Mouse (Mus musculus) liver, postnatal 0 days (tissue): ENCODE results near the gene Foxf2. TPM values are rescaled to one million over a fixed set of nuclear protein-coding genes. Genes with fewer than 3 reads are reported as not detected.

Source experiments
- ATAC-seq: fragments of 200-750 bp; cut with Nextera tagmentation; 2 replicates; pipeline ENCODE4 v1.8.0; 2017; ENCODE audit warnings: mild to moderate bottlenecking, moderate library complexity
- DNase-seq: peaks from one replicate; pipeline ENCODE4 v3.0.0-alpha.2; 2016
- H3K27ac ChIP-seq: fragments of 300-500 bp; sonication (generic); 2 replicates; pipeline ENCODE4 v1.5.1; 2014; ENCODE audit warnings: antibody characterized with exemption, moderate library complexity, mild to moderate bottlenecking, low read depth
- H3K27me3 ChIP-seq: fragments of 300-500 bp; sonication (generic); 2 replicates; pipeline ENCODE4 v1.6.1; 2014; ENCODE audit warnings: low read length, control low read depth, mixed read lengths; ENCODE audit not compliant: insufficient read depth
- H3K36me3 ChIP-seq: fragments of 300-500 bp; sonication (generic); replicated peaks from 2 replicates; pipeline ENCODE4 v1.6.1; 2014; ENCODE audit warnings: mild to moderate bottlenecking, control low read depth, low read length, moderate library complexity, mixed read lengths; ENCODE audit not compliant: insufficient read depth
- H3K4me1 ChIP-seq: fragments of 300-500 bp; sonication (generic); 2 replicates; pipeline ENCODE4 v1.6.1; 2014; ENCODE audit warnings: antibody characterized with exemption, mild to moderate bottlenecking, control low read depth; ENCODE audit not compliant: insufficient read depth
- H3K4me2 ChIP-seq: fragments of 300-500 bp; sonication (generic); 2 replicates; pipeline ENCODE4 v1.6.1; 2014; ENCODE audit warnings: low read depth, mild to moderate bottlenecking, low read length, moderate library complexity, mixed read lengths
- H3K4me3 ChIP-seq: fragments of 300-500 bp; sonication (generic); 2 replicates; pipeline ENCODE4 v1.5.1; 2014; ENCODE audit warnings: low read depth, low read length
- H3K9ac ChIP-seq: fragments of 300-500 bp; sonication (generic); replicated peaks from 2 replicates; pipeline ENCODE4 v1.6.1; 2014; ENCODE audit warnings: mild to moderate bottlenecking, moderate library complexity
- H3K9me3 ChIP-seq: fragments of 300-500 bp; sonication (generic); 2 replicates; pipeline ENCODE4 v1.6.1; 2016; ENCODE audit warnings: mild to moderate bottlenecking, control low read depth, low read length, mixed read lengths
- CTCF ChIP-seq: sonication (generic); IDR thresholded peaks from 2 replicates; pipeline ENCODE4 v1.5.1; 2016; ENCODE audit warnings: antibody characterized with exemption, low read depth
- EP300 ChIP-seq: IDR thresholded peaks from 2 replicates; pipeline ENCODE4 v1.6.1; 2016; ENCODE audit warnings: antibody characterized with exemption, low read depth, mild to moderate bottlenecking
- WGBS: fragments of 180-500 bp; shearing (Covaris S2); extraction: QIAGEN DNeasy Blood & Tissue Kit; methylation state at CpG from one replicate; pipeline ENCODE4 v1.1.7; 2014; ENCODE audit not compliant: insufficient replicate concordance; 5-methylcytosine and 5-hydroxymethylcytosine counted together
- microRNA-seq: library from miRNA; unstranded; fragments of <30 nt; microRNA quantifications from one replicate; pipeline ENCODE4, GENCODE M21; 2016
- polyA plus RNA-seq: library from polyadenylated mRNA; unstranded; fragments of >200 nt; fragmentation: Nextera tagmentation; extraction: Ambion mirVana; gene quantifications from 2 replicates; pipeline ENCODE4 v1.2.1, GENCODE M21; 2015

Gene Foxf2
- polyA plus RNA-seq, 1 experiment from 2014 or later = not detected

DNA sequence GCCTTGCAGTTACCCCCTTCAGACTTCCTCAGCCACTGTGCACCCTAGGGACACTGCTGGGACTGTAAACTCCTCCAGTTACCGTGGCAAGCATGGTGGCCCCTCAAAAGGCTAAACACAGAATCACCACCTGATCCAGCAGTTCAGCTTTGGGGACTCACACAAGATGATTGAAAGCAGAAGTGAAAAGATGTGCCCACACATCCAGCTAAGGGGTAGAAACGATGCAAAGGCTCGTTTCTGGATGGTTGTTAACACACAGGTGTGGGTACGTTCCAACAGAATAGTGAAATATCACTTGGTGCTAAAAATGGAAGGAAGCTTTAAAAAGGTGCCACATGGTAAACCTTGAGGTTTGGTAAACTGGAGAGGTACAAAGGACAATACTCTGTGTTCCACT is 32.6 kb downstream of the Foxf2 start:
- no peak overlapping the region for H3K27ac ChIP-seq
- no peaks in the 10 kb centered on the region for H3K4me1 ChIP-seq
- DNase-seq (no peak), ATAC-seq (no peak)
- H3K9me3 ChIP-seq = no peaks in the 10 kb centered on the region
- H3K9ac ChIP-seq = no peak overlapping the region
- no peak overlapping the region for H3K4me3 ChIP-seq
- H3K4me2 ChIP-seq = no peak overlapping the region
- TF ChIP-seq EP300 (no peak), CTCF (no peak)
- 0 out of 2 replicates have a peak, but pooled peaks cover 2% of the 10 kb centered on the region for H3K27me3 ChIP-seq
- no peaks in the 10 kb centered on the region for H3K36me3 ChIP-seq
- 63% methylated on average over 4 of the region's 4 CpGs for WGBS

DNA sequence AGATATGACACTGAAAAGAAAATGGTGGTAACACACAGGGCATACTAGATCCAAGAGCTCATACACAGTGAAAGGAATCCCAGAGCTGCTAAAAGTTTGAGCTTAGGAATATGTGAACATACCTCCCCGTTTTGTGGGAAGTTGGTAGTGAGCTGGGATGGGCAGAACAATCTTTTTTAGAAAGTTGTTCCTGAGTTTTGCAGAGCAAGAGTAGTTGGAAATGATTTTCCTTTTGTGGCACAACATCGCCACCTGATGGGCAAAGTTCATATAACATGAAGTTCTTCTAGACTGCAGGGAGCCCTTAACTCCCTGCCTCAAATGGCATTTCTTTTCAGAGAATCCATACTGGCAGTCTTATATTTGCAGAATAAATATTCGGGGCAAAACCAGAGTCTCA is 33.3 kb downstream of the Foxf2 start:
- 2% methylated on average over 3 of the region's 3 CpGs for WGBS
- TF ChIP-seq CTCF = peak; percentile 66
- no peak for TF ChIP-seq EP300
- no peak for ATAC-seq
- H3K4me1 ChIP-seq = no peaks in the 10 kb centered on the region
- H3K9me3 ChIP-seq = no peaks in the 10 kb centered on the region
- peak; percentile 51 for DNase-seq
- no peak overlapping the region for H3K9ac ChIP-seq
- no peaks in the 10 kb centered on the region for H3K36me3 ChIP-seq
- no peak overlapping the region for H3K4me3 ChIP-seq
- H3K27me3 ChIP-seq = 0 out of 2 replicates have a peak, but pooled peaks cover 2% of the 10 kb centered on the region
- H3K4me2 ChIP-seq = no peak overlapping the region
- H3K27ac ChIP-seq = no peak overlapping the region

DNA sequence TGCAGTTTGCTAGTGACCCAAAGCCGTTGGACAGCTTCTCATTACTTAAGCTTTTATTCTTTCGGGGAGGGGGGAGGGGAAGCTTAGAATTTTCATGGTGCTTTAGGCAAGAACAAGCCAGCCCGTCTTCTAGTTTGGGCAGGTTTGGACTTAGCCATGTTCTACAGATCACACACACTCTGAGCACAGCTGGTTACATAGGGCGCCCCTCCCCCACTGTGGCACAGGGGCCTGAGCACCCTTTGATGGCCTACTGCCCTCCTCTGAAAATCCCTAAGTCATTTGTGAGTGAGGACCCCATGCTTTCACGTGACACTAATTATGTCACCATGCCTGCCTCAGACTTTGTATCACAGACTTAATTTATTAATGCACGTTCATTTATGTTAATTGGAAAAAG is 35.6 kb downstream of the Foxf2 start:
- Histone ChIP-seq H3K9me3 (no peaks in the 10 kb centered on the region), H3K4me1 (no peaks in the 10 kb centered on the region), H3K27ac (no peak overlapping the region), H3K36me3 (no peaks in the 10 kb centered on the region), H3K9ac (no peak overlapping the region), H3K27me3 (0 out of 2 replicates have a peak, but pooled peaks cover 2% of the 10 kb centered on the region), H3K4me2 (no peak overlapping the region), H3K4me3 (no peak overlapping the region)
- no peak for DNase-seq
- no peak for ATAC-seq
- 63% methylated on average over 6 of the region's 6 CpGs for WGBS
- TF ChIP-seq CTCF = no peak
- no peak for TF ChIP-seq EP300

DNA sequence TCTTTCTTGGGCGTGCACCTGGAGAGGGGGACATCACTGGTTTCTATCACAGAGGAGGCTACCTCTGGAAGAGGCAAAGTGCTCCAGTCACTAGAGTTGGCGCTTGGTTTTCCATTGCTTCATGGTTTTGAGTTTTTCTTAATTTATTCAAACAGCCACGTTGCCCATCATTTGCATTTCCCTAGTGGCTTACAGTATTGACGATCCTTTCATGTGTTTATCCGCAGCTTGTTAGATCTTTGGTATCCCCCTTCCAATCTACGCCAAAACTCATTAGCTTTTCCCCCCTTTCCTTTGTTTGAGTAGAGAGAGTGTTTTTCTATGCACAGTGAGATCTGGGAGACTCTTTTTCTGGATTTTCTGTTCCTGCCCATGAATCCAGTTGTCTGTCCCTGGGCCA is 39.8 kb downstream of the Foxf2 start:
- Histone ChIP-seq H3K9ac (no peak overlapping the region), H3K4me3 (no peak overlapping the region), H3K4me1 (no peaks in the 10 kb centered on the region), H3K36me3 (no peaks in the 10 kb centered on the region), H3K27me3 (no peaks in the 10 kb centered on the region), H3K9me3 (no peaks in the 10 kb centered on the region), H3K27ac (no peak overlapping the region), H3K4me2 (no peak overlapping the region)
- DNase-seq (no peak), ATAC-seq (no peak)
- 64% methylated on average over 6 of the region's 6 CpGs for WGBS
- TF ChIP-seq CTCF (no peak), EP300 (no peak)

DNA sequence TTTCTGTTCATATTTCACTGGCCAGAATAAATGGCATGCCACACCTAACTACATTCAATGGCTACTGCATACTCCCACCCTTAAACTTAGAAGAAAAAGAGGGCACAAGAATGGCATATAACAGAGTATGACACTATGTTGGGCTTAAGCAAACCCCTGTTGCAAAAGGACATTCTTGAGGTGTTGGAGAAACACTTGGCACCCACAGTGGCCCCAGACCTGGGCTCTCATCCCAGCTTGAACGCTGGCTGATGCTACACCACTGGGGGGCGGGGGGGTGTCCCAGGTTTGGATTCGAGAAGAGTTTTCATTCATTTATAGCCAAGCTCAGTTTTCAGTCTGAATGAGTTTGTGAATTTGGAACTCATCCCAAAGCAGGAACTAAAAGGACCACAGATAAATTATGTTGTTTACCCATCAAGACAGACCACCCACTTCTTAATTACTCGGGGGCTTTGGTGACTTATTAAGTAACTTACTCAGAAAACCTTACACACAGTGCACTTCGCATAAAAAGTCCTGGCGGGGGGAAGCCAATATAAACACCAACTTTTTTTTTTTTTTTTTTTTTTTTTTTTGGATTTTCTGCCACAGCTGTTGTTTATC is 42.4 kb downstream of the Foxf2 start:
- no peak for DNase-seq

DNA sequence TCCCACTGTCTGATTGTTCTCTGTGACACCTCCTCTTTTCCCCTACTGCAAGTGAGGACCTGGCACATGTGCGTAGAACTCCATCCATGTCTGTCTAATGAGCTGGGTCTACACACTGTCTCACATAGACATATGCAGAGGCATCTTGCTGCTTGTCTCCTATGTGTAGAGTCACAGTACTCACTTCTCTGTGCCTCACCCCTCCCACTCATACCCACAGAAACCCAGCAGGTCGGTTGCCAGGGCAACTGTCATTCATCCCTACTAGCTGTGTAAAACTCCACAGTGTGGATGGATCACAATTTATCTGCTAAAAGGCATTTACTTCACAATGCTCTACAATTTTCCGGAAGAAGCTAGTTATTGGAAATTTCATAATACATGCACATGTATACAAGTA is 46.5 kb downstream of the Foxf2 start:
- H3K9ac ChIP-seq = no peak overlapping the region
- H3K4me1 ChIP-seq = no peaks in the 10 kb centered on the region
- TF ChIP-seq CTCF (no peak), EP300 (no peak)
- DNase-seq = no peak
- no peak overlapping the region for H3K27ac ChIP-seq
- no peak for ATAC-seq
- no peaks in the 10 kb centered on the region for H3K9me3 ChIP-seq
- H3K4me3 ChIP-seq = no peak overlapping the region
- WGBS = 72% methylated on average over 3 of the region's 3 CpGs
- H3K4me2 ChIP-seq = no peak overlapping the region
- no peaks in the 10 kb centered on the region for H3K36me3 ChIP-seq
- no peaks in the 10 kb centered on the region for H3K27me3 ChIP-seq

More for the DNA sequence above, 42.4 kb downstream of the Foxf2 start:
- no peak for ATAC-seq
- H3K4me2 ChIP-seq = no peak overlapping the region
- no peaks in the 10 kb centered on the region for H3K9me3 ChIP-seq
- no peak overlapping the region for H3K4me3 ChIP-seq
- H3K9ac ChIP-seq = no peak overlapping the region
- no peaks in the 10 kb centered on the region for H3K4me1 ChIP-seq
- H3K27me3 ChIP-seq = no peaks in the 10 kb centered on the region
- no peaks in the 10 kb centered on the region for H3K36me3 ChIP-seq
- no peak overlapping the region for H3K27ac ChIP-seq
- WGBS = 60% methylated on average over 6 of the region's 6 CpGs
- TF ChIP-seq CTCF = no peak
- no peak for TF ChIP-seq EP300

Small RNA genes lying within 50 kb of the gene (microRNA-seq; reads per million reads assigned to microRNA genes)
- gene Gm27516 = not detected

Other genes starting within 250 kb of the Foxf2 start
- gene Foxq1, start 69.7 kb upstream of the Foxf2 start, polyA plus RNA-seq = 3.4 and 4.6 TPM in 2 replicates
- not detected in 2 replicates for gene A530084C06Rik, start 66.5 kb upstream of the Foxf2 start, polyA plus RNA-seq
- 0.02 TPM in 1 of 2 replicates, not detected in the other for gene Foxc1, start 180.8 kb downstream of the Foxf2 start, polyA plus RNA-seq